Mouse (Mus musculus) lung, embryonic 15.5 days (tissue): Measurements from ENCODE around the gene Gm9913. TPM values are rescaled to one million over a fixed set of nuclear protein-coding genes. Genes with fewer than 3 reads are reported as not detected.

Source experiments
- ATAC-seq: fragments of 200-750 bp; cut with Nextera tagmentation; 2 replicates; pipeline ENCODE4 v1.8.0; 2017; ENCODE audit warnings: moderate number of reproducible peaks, borderline replicate concordance; ENCODE audit not compliant: low FRiP score, low TSS enrichment; ENCODE audit errors: extremely low read depth
- H3K27ac ChIP-seq: fragments of 300-500 bp; sonication (generic); 2 replicates; pipeline ENCODE4 v1.5.1; 2015; ENCODE audit warnings: moderate library complexity, mild to moderate bottlenecking, inconsistent platforms
- H3K27me3 ChIP-seq: fragments of 300-500 bp; sonication (generic); 2 replicates; pipeline ENCODE4 v1.6.1; 2015; ENCODE audit warnings: inconsistent platforms
- H3K36me3 ChIP-seq: fragments of 300-500 bp; sonication (generic); 2 replicates; pipeline ENCODE4 v1.6.1; 2015; ENCODE audit warnings: inconsistent platforms
- H3K4me1 ChIP-seq: fragments of 300-500 bp; sonication (generic); 2 replicates; pipeline ENCODE4 v1.6.1; 2015; ENCODE audit warnings: inconsistent platforms
- H3K4me2 ChIP-seq: fragments of 300-500 bp; sonication (generic); 2 replicates; pipeline ENCODE4 v1.6.1; 2015; ENCODE audit warnings: inconsistent platforms, mild to moderate bottlenecking, moderate library complexity
- H3K4me3 ChIP-seq: fragments of 300-500 bp; sonication (generic); 2 replicates; pipeline ENCODE4 v1.5.1; 2015; ENCODE audit warnings: mild to moderate bottlenecking, inconsistent platforms
- H3K9ac ChIP-seq: fragments of 300-500 bp; sonication (generic); 2 replicates; pipeline ENCODE4 v1.6.1; 2015; ENCODE audit warnings: inconsistent platforms
- H3K9me3 ChIP-seq: fragments of 300-500 bp; sonication (generic); 2 replicates; pipeline ENCODE4 v1.6.1; 2016; ENCODE audit warnings: inconsistent platforms
- WGBS: fragments of 180-500 bp; shearing (Covaris S2); methylation state at CpG from one replicate; pipeline ENCODE4 v1.1.7; 2015; 5-methylcytosine and 5-hydroxymethylcytosine counted together
- polyA plus RNA-seq: library from polyadenylated mRNA; unstranded; fragments of >200 nt; fragmentation: Nextera tagmentation; extraction: Ambion mirVana; gene quantifications from 2 replicates; pipeline ENCODE4 v1.2.1, GENCODE M21; 2015

Gm9913 gene
- polyA plus RNA-seq, 1 experiment from 2014 or later: 0.44 TPM

- Histone ChIP-seq H3K4me1 (peaks cover 49% of the 10 kb centered on the region), H3K4me3 (no peak overlapping the region), H3K27ac (peak overlapping the region; percentile 63), H3K27me3 (no peaks in the 10 kb centered on the region), H3K4me2 (peak overlapping the region; percentile 17; the same call in 1 of the 2 replicates), H3K36me3 (no peaks in the 10 kb centered on the region), H3K9ac (no peak overlapping the region), H3K9me3 (no peaks in the 10 kb centered on the region)
- 31% methylated on average over 5 of the region's 5 CpGs for WGBS
- peak; percentile 91 for ATAC-seq
These were observed 24.8 kb upstream of the Gm9913 start for GRCm38 (mm10) chr2:125480057-125480456.

DNA sequence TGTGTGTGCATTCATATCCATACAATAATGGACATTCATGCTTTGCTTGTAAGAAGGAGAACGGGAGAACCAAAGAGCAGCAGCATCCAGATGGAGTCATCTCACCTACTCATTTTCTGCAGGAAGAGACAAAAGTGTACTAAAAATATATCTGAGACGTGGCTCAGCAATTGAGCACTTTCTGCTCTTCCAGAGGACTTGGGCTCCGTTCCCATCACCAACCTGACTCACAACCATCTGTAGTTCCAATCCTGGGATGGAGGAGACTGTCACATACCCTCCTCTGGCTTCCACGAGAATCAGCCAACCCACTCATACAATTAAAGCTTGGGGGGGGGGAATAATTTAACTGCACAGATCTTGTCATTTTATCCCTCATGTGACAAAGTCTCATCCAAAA, 23.8 kb upstream of the Gm9913 start:
- ATAC-seq: no peak
- Histone ChIP-seq H3K4me2 (no peak overlapping the region), H3K27me3 (no peaks in the 10 kb centered on the region), H3K9me3 (no peaks in the 10 kb centered on the region), H3K4me1 (peaks cover 47% of the 10 kb centered on the region), H3K36me3 (no peaks in the 10 kb centered on the region), H3K4me3 (no peak overlapping the region), H3K9ac (no peak overlapping the region), H3K27ac (peak overlapping the region; percentile 63)
- 76% methylated on average over 4 of the region's 4 CpGs for WGBS

- 85% methylated on average over 9 of the region's 9 CpGs for WGBS
- no peak for ATAC-seq
- no peaks in the 10 kb centered on the region for H3K9me3 ChIP-seq
- H3K9ac ChIP-seq: no peak overlapping the region
- H3K36me3 ChIP-seq: no peaks in the 10 kb centered on the region
- no peak overlapping the region for H3K4me2 ChIP-seq
- H3K27ac ChIP-seq: peak overlapping the region; percentile 63; the same call in 1 of the 2 replicates
- no peak overlapping the region for H3K4me3 ChIP-seq
- peaks cover 42% of the 10 kb centered on the region for H3K4me1 ChIP-seq
- H3K27me3 ChIP-seq: no peaks in the 10 kb centered on the region
These were observed 23.2 kb upstream of the Gm9913 start for GRCm38 (mm10) chr2:125481531-125482317.

- no peaks in the 10 kb centered on the region for H3K27me3 ChIP-seq
- peak overlapping the region; percentile 43 for H3K27ac ChIP-seq
- H3K4me1 ChIP-seq: peaks cover 34% of the 10 kb centered on the region
- H3K9ac ChIP-seq: no peak overlapping the region
- peak; percentile 55 for ATAC-seq
- no peaks in the 10 kb centered on the region for H3K36me3 ChIP-seq
- no peaks in the 10 kb centered on the region for H3K9me3 ChIP-seq
- no peak overlapping the region for H3K4me2 ChIP-seq
- no peak overlapping the region for H3K4me3 ChIP-seq
These were observed 20.7 kb upstream of the Gm9913 start for GRCm38 (mm10) chr2:125484164-125484563.

- Histone ChIP-seq H3K4me3 (no peak overlapping the region), H3K36me3 (no peaks in the 10 kb centered on the region), H3K4me1 (peaks cover 26% of the 10 kb centered on the region), H3K27ac (peak overlapping the region; percentile 6), H3K9me3 (no peaks in the 10 kb centered on the region), H3K4me2 (no peak overlapping the region), H3K27me3 (no peaks in the 10 kb centered on the region), H3K9ac (no peak overlapping the region)
- WGBS: 69% methylated on average over 9 of the region's 9 CpGs
- ATAC-seq: no peak
These were observed 20.0 kb upstream of the Gm9913 start for GRCm38 (mm10) chr2:125484910-125485309.

DNA sequence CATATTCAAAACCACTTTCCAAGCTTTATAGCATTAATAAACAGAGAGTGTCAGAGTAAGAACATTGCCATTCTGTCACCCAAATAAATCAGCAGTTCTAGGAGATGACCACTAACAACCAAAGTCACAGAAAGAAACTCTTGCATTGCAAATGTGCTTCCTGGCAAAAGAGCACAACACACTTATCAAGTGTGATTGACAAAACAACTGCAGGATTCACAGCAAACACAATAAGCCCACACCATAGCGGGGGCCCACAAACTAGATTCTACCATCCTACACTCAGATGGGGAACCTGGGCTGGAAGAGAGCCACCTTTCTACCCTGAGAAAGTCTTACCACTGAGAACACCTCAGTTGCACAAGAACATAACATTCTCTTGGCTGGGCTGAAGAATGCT, 14.9 kb upstream of the Gm9913 start:
- Histone ChIP-seq H3K4me1 (peaks cover 16% of the 10 kb centered on the region), H3K27me3 (no peaks in the 10 kb centered on the region), H3K27ac (no peak overlapping the region), H3K4me2 (no peak overlapping the region), H3K9ac (no peak overlapping the region), H3K9me3 (no peaks in the 10 kb centered on the region), H3K36me3 (no peaks in the 10 kb centered on the region), H3K4me3 (no peak overlapping the region)
- WGBS: 80% methylated on average over 1 of the region's 1 CpGs
- ATAC-seq: no peak

GRCm38 (mm10) chr2:125492050-125492900, 12.6 kb upstream of the Gm9913 start:
- Histone ChIP-seq H3K27ac (0 out of 2 replicates have a peak overlapping the region, but pooled peaks have one; percentile 16), H3K4me1 (peaks cover 22% of the 10 kb centered on the region), H3K9me3 (no peaks in the 10 kb centered on the region), H3K27me3 (no peaks in the 10 kb centered on the region), H3K4me2 (no peak overlapping the region), H3K9ac (no peak overlapping the region), H3K4me3 (no peak overlapping the region), H3K36me3 (no peaks in the 10 kb centered on the region)
- 58% methylated on average over 15 of the region's 15 CpGs for WGBS
- ATAC-seq: no peak

DNA sequence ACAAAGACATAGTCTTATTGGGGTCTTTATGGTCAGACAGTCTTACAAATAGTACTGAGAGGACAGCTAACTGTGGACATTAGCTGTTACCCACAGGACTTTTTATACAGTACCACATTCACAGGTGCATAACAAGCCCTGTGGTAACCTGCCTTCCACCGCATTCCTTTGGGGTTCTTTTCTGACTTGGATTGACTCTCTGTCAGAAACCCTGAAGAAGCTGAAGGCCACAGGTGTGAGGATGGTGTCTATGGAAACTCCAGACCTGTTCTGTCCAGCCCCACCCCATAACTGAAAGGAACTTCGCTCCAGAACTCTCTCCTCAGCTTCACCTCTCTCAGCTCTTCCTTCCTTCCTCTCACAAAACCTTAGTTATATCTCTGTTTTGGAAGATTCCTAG, 10.6 kb upstream of the Gm9913 start:
- Histone ChIP-seq H3K4me2 (no peak overlapping the region), H3K4me1 (peaks cover 22% of the 10 kb centered on the region), H3K27ac (no peak overlapping the region), H3K27me3 (no peaks in the 10 kb centered on the region), H3K36me3 (peaks cover 3% of the 10 kb centered on the region; the same call in 1 of the 2 replicates), H3K4me3 (no peak overlapping the region), H3K9ac (no peak overlapping the region), H3K9me3 (no peaks in the 10 kb centered on the region)
- 92% methylated on average over 2 of the region's 2 CpGs for WGBS
- no peak for ATAC-seq

DNA sequence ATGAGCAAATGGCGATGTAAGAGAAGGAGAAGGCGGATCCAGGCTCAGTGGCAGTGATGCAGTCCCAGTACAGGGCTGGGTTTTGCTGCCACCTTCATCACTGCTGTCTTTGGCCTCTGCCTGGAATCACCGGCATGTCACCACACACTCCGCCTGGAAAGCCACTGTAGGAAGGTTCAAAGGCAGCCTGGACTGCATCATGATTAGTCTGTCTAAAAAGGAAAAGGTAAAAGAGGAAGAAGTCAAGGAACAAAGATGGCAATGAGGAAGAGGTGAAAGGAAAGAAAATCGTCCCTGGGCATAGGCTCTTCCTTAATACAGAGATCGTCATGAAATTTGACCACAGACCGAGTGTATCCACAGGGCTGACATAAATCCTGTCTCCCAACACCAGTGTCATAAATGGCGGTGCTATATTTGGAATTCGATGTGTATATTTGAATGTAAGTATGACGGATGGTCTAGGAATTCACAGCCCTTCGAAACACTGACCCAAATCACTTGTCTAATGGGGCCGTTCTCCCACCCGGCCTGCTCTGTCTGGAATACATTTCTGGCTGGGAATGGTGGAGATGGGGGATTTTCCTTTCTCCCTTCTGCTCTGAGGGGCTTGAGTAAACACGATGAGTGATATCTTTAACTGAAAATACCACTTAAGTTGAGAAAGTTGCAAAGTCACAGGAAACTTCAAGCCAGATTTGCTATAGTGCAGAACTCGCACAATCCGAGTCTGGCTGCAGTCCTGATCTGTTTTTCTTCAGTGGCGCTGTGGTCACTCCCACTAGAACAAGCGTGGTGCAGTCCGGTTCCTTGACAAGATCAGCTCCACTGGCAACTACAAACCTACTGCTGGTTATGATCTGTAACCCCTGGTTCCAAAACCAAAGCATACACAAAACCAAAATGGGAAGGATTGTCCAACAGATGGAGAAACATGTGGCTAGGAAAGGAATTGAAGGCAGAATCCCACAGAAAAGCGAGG, 9.8 kb upstream of the Gm9913 start:
- Histone ChIP-seq H3K4me2 (no peak overlapping the region), H3K4me3 (no peak overlapping the region), H3K36me3 (peaks cover 3% of the 10 kb centered on the region; the same call in 1 of the 2 replicates), H3K4me1 (peaks cover 22% of the 10 kb centered on the region), H3K9me3 (no peaks in the 10 kb centered on the region), H3K27me3 (no peaks in the 10 kb centered on the region), H3K9ac (no peak overlapping the region), H3K27ac (no peak overlapping the region)
- ATAC-seq: no peak
- WGBS: 55% methylated on average over 20 of the region's 20 CpGs

DNA sequence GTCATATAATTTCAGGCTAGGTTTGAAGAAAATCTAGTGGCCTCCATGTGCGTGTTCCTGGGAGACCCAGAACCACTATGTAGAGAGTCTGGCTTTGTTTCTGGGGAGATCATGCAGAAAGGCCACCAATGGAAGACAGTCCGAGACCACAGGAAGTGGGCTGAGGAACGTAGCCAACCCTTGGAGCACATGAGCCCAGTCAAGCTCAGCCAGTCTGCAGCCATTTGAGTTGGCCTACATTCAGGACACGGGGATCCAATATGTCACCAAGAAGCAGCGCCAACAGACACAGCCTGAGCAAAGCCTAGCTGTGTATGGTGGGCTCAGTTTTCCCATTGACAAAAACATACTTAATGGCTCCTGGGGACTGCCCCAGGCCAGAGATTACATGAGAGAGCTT, 8.2 kb upstream of the Gm9913 start:
- no peak overlapping the region for H3K4me2 ChIP-seq
- H3K36me3 ChIP-seq: peaks cover 3% of the 10 kb centered on the region; the same call in 1 of the 2 replicates
- no peaks in the 10 kb centered on the region for H3K27me3 ChIP-seq
- H3K9me3 ChIP-seq: no peaks in the 10 kb centered on the region
- no peak overlapping the region for H3K9ac ChIP-seq
- WGBS: 84% methylated on average over 5 of the region's 5 CpGs
- H3K27ac ChIP-seq: no peak overlapping the region
- no peak for ATAC-seq
- no peak overlapping the region for H3K4me3 ChIP-seq
- peaks cover 22% of the 10 kb centered on the region for H3K4me1 ChIP-seq

DNA sequence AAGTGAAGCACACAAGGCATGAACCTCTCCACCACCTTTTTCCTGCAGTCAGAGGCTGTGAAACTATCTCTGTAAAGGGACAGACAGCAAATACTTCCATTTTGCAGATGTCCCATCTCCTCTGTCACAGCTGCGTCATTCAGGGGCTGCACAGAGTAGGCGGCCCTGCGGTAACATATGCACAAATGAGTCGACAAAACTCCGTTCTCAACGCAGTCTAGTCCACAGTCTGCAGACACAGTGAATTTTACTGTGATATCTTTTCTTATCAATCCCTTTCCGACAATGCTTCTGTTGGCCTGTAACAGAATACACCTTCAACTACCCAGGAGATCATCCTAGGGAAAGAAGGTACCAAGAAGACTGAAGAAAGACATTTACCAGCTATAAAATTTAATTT, 6.7 kb upstream of the Gm9913 start:
- Histone ChIP-seq H3K9ac (no peak overlapping the region), H3K36me3 (peaks cover 3% of the 10 kb centered on the region; the same call in 1 of the 2 replicates), H3K4me3 (no peak overlapping the region), H3K4me2 (no peak overlapping the region), H3K27me3 (no peaks in the 10 kb centered on the region), H3K27ac (no peak overlapping the region), H3K9me3 (no peaks in the 10 kb centered on the region), H3K4me1 (peaks cover 15% of the 10 kb centered on the region; the same call in 1 of the 2 replicates)
- ATAC-seq: no peak
- 76% methylated on average over 7 of the region's 7 CpGs for WGBS
